Mouse (Mus musculus) cerebellum, adult 11 months (tissue): ENCODE data around the gene Hat1.
A peak's percentile ranks its signal among the peaks of the same experiment; 100 is the strongest.

Experiments
- DNase-seq: peaks from one replicate; pipeline ENCODE4 v3.0.0; 2022

Gene Hat1

DNA sequence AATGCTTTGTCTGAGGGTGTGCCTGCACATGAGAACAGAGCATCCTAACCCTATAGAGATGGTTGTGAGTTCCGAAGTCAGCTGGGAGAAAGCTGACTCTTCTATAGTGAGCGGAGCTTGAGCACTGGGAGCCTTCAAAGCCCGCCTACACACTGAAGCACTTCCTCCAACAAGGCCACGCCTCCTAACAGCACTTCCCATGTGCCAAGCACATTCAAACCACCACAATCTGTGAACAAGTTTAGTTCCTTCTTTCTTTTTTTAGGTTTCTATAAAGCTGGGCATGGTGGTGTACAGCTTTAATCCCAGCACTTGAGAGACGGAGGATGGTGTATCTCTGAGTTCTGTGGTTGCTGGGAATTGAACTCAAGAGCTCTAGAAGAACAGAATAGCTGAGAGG lies 11.3 kb upstream of the Hat1 start:
- no peak for DNase-seq

DNA sequence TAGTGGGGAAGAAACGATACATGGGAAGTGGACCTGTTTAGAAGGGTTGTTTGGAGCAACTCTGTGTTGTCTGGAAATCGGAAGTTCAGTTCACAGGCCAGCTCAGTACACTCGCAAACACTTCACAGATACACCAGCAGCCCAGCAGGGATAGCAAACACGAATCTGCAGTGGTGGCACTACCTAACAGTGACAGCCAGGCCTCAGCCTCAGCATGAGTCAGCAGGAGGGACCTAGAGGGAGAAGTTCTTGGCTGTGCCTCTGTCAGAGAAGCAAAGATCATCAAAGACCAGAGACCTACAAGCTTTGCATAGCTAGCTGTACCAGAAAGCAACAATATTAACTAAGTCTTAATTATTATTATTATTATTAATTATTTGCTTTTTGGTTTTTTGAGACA lies 6.8 kb upstream of the Hat1 start:
- DNase-seq, result no peak

DNA sequence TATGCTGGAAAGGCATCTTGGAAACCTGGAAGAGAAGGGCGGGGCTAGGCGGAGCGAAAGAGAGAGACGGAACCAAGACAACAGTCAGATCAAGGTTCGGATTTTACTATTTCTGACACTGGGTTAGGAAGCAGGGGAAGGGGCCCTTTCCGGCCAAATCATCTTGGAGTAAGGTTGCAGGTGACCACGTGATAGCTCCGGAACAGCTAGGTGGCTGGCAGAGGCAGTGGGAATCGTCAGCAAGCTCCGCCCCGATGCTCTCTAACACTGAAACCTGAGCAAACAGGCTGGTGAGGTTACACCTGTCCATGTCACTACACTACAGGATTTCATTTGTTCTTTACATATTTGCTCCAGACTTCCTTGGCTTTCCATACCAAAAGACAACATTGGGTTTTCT lies 4.9 kb upstream of the Hat1 start:
- no peak for DNase-seq

DNA sequence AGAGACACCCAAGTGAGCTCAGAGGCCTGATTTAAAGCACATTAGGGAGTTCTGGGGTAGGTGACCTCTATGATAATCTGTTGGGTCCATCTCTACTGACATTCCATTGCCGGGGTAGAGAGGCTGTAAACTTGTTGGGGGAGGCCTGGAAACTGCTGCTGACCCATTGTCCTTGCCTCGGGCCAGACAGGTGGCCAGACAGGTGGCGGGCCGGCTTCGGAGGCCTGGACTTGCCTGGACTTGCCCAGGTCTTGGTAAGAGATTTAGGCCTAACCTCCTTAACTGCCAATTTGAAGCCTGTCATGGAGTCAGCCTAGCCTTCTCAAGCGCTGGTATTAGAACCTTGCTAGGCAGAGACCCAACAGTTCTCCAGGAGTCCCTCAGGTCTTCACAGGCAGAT lies 992 bp upstream of the Hat1 start:
- no peak for DNase-seq

DNA sequence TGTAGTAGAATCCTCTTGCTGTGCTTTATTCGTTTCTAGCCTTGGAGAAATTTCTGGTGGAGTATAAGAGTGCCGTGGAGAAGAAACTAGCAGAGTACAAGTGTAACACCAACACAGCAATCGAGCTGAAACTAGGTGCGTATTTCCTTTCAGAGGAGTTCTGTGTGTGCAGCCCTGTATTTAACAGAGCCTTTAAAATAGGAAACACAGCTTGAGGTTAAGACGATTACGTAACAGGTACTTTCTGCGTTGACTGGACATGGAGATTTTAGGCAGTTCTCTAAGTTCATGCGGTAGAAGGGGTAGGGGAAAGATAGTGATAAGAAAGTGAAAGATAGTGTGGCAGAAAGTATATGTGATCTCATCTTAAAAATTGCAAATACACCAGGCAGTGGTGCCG lies 1.1 kb downstream of the Hat1 start:
- no peak for DNase-seq

DNA sequence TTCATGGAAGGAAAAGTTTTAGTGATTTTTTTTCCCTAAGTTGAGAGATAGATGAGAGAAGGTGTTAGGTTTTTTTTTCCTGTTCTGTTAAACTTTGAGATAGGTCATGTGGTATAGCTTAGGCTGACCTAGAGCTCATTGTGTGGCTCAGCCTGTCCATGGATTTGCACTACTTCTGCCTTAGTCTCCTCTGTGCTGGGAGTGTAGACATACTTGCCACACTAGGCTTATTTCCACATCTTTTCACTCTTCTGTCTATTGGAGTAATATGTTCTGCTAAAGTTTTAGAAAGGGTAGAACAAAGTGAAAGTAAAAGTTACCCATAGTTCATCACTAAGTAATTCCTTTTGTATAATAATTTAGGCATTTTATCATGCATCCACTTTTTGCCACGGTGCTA lies 16.9 kb downstream of the Hat1 start:
- DNase-seq, result no peak

DNA sequence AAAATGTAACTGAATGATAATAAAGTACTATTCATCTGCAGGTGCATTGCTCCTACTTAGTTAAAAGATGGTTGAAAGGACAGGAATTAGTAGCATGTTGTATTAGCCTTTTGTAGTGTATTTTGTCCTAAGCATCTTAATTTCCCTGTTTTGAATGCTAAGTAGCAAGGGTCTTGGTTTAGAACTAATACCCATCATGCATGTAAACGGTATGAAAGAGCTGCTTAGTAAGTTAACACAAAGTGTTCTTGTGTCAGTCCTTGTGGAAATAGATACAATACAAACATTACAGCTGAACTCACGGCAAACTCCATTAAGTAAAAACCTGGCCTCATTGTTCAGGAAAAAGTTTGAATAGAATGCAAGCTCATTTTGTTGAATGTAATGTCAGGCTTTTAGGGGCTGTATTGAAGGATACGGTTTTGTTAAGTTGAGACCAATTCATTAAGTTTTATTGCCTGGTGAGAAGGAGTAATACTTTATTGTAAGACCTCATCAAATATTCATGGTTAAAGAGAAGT lies 30.1 kb downstream of the Hat1 start:
- no peak for DNase-seq

DNA sequence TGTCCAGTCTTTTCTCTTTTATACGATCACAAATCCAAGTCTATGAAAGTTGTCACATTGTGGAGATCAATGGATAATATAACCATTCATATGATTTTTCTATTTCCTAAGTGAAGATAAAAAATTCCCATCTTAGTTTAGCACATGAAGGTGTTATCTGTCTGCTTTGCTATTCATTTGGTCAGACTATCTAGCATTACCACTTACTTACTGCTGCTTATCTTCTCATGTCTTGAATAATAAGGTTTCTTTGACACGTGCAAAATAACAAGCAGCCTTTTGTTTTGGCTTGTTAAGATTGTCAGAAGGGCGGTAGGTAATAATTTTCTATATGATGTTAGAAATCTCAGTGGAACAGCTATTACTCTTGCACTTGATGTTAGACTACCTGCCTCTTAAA lies 30.6 kb downstream of the Hat1 start:
- no peak for DNase-seq

DNA sequence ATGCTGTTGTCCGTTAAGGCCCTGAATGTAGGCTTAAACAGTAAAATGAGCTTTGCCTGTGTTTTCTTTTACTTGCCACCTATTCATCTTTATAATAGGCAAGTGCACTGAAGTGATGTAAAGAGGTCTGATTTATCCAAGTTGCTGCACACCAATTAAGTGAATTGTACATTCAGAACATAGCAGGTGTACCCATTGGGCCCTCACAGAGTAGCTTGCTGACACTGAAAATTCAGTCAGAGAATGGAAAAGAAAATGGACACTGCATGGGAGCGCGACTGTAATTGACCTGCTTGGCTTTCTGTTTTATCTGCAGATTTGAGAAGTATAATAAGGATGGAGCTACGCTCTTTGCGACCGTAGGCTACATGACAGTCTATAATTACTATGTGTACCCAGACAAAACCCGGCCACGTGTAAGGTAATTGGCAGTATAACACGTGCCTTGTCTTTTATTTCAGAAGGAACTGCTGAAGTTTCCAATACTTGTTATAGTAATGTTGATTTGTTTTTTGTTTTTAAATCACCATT lies 32.2 kb downstream of the Hat1 start:
- DNase-seq, result no peak

DNA sequence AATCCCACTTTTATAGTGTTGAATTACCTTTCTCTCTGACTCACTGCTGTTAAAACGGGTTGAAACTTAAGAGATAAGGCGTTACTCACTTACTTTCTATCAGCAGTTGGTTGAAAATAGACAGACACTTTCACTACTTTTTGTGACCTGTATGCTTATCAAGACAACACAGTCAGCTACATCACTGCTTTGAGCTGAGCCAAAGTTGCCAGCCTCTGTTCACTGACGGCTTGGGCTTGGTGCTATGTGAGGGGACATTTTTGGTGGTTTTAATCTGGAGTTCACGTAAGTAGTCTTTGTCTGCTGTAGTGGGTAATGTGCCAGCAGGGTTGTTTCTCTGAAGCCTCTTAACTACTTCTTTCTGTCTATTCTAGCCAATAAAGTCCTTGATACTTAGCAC lies 35.8 kb downstream of the Hat1 start:
- DNase-seq, result no peak

DNA sequence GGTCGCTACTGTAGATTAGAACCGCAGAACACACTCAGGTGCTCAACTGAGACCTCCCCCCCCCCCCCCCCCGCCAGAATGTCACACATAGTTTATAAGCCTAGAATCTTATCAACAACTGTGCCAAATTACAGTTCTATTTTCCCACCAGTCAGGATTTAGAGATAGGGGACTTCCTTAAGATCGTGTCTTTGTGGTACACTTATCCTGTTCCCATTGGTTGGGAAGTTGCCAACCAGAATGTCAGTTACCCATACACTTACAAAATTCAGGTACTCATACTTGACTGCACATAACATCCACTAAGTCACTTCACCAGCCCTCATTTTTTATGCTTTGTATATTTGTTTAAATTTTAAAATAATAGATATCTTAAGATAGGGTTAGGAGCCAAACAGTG lies 46.7 kb downstream of the Hat1 start:
- DNase-seq, result no peak

DNA sequence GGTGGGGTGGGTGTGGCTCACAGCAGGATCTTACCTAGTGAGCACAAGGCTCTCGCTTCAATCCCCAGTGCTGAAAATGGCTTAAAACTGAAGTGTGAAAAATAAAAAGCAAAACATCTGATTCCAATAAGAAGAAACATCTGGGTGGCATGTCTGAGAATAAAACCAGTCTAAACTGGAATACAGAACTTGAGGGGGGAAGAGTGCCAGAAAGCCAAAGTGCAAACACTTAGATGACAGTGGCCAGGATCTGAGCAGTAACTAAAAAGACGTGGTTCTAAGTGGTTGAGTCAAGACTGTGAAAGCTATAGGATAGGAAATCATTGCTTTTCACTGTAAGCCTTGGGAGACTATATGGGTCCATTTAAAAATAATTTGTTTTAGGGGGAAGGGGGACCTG lies 54.6 kb downstream of the Hat1 start:
- DNase-seq, result no peak

DNA sequence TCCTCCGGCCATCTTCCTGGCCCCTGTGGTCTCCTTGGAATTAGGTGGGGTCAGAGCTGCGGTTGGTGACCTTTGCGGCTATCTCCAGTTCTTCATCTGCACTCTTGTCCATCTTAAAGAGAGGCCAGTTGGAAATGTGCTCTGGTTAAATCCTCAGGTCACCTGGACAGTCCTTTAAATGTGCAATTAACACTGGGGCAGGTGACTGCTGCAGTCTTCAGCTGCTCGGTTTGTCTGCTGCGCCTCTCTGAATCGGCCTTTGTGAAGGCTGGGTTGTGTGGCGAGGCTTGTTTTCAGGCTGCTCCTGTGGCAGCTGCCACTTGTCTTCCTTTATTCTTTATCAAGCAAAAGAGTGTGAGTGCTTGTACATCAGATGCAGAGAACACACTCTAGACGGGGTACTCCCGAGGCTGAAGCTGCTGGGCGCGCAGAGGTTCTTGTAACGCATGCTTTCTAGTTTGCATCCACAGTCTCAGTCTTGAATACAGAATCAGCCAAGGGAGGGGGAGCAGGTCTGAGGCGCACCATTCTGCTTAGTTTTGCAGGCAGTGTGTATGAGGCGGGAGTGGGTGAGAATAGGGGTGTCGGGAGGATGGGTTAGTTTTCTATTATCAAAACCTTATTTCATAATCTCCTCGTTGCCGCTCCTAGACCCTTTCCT lies 56.9 kb downstream of the Hat1 start:
- DNase-seq, result no peak

DNA sequence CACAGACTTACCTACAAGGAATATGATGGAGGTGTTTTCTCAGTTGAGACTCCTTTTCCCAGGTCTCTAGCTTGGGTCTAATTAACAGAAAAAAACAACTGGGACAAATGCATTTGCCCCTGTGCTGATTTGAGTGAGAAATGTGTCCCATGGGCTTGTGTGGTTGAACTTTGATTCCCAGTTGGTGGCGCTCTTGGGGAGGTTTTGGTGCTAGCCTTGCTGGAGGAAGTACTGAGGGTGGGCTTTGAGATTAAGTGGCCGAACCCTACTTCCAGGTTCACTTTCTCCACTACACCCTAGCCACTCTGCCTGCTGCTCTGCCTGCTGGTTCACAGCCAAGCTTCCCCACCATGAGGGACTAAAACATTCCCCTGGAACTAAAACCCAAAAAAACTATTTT lies 60.8 kb downstream of the Hat1 start:
- DNase-seq, result no peak

DNA sequence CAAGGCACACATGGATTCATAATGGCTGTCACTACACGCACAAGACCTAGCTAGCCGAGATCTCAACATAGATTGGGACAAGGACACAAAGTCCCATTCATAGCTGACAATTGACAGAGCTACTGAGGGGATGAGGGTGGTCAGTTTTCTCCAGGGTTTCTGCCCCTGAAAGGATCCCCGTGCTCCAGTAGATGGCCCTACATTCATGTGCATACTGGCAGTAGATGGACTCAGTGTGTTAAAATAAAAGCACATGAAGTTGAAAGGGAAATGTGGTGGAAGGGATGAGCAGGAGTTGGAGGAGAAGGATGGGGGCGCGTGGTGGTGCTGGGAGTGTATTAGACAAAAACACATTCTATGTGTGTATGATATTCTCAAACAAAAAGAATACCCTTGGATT lies 63.0 kb downstream of the Hat1 start:
- no peak for DNase-seq

DNA sequence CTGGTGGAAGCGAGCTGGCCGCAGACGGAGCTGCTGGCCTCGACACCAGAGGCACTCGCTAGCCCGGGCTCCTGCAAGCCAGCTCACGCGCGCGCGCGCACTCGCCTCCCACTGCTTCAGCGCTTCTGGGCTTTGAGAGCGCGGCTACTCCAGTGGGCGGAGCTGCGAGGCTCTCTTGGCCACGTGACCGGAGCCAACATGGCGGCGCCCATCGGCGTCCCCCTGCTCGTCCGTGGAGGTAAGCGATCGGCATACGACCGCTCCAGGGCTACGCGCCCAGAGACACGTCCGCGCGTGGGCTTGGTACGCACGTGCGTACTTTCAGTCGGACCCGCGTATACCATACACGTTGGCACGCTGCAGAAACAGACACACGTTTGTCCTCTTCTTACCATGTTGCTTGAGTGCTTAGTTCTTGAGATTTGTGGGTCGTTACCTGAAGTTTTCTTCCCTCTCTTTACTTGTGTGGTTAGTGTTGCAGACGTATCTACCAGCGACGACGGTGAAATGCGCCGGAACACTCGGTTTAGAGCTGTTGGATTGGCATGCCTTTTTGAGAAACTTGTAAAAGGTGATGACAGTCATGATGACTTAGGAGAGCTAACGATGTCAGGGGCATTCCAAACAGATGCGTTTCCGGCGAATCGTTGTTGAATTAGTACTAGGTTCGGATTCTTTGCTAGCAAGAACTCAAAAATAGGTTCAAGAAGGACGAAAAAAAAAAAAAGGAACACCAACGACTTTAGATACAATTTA lies 64.6 kb downstream of the Hat1 start, which contains the start of gene Metap1d:
TSS of gene Metap1d (plus strand) at position 116 of the 756 bp plus-strand sequence.
- DNase-seq, result peak; percentile 95

DNA sequence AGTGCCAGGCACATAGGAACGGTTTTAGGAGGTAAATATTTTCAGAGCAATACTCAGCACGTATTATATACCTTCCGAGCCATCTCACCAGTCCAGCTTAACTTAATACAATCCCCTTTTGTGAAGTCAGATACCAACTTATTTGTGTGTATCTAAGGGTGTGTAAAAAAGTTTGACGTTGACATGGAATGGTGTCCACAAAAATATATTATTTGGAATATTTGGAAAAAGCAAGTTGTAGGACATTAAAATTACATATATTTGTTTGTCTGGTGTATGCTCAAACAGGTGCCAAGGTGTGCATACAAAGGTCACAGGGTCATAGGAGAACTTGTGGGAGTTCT lies 65.1 kb downstream of the Hat1 start:
- DNase-seq, result no peak

DNA sequence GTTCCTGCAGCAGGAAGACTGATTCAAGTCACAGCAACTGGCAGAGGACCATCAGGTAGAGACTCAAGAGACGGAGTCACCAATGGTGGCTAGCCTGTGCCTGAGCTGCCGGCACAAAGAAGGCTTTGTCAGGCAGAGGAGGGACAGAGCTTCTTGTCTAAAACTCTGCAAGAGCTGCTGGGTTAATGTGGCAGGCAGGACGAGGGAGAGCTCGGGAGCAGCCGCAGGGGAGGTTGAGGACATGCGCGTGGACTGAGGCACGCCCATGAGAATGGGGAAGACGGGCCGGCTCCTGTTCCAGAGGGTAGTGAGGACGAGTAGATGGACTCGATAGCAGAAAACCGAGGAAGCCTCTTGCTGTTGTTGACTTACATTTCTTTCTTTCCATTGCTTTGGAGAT lies 69.9 kb downstream of the Hat1 start:
- no peak for DNase-seq

DNA sequence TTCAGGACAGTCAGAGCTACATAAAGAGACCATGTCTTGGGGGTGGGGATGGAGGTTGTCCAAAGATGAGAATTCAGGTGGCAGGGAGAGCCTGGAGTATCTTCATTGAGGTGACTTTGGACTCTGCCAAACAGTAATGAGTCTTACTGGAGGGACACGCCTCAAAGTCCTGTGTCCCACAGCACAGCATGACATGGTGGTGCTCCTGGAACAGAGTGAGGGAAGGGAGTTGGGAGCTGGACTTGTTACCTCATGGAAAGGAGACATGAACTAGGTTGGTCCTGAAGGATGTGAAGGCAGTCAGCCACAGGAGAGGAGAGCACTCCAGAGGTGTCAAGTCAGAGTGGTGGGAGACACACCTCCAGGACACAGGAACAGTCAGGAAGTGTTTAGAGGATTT lies 70.9 kb downstream of the Hat1 start:
- DNase-seq, result no peak

DNA sequence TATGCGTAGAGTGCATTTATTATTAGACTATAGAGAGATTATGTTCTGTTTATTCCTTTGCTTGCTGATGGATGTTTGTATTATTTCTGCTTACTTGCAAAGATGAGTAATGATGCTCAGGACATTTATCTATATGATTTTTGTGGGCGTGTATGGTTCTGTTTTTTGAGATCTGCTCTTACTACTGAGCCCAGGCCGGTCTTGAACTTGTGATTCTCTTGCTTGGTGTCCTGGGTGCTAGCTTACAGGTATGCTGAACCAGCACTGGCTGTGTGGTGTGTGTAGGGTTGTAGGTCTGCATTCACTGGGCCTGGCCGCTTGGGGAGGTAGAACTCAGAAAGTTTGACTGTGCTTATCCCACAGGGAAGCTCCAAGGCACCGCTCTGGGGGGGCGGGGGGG lies 72.4 kb downstream of the Hat1 start:
- DNase-seq, result no peak

DNA sequence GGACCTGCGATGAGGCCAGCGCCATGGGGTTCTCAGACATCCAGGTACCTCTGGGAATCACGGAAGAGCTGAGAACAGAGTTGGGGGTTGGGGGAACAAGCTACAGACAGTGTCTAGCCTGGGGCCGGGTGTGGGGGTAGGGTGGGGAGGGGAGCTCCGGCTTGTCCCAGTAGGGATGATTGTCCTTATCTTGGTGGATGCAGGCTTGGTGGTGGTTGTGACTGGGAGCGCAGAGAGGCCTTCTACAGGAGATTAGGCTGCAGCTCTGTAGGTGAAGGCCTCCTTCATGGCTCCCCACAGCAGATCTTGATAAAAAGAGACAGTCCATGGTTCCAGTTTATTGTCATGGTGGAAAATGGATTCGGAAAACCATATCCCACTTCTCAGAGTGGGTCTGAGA lies 72.8 kb downstream of the Hat1 start:
- DNase-seq, result no peak

DNA sequence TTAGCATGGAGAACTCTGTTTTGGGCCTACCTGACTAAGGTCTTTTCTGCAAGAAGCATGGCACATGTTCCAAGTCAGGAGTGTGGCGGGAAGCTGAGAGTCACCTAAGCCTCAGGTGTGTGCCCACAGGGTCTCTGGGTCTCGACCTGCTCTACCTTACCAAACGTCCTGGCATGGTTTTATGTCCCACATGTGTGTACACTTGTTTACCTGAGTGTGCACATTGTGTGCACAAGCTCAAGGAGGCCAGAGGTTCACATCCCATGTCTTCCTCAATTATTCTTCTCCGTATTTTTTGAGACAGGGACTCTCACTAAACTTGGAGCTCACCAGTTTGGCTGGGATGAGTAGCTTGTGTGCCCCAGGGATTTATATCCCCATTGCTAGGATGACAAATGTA lies 73.3 kb downstream of the Hat1 start:
- DNase-seq, result no peak

DNA sequence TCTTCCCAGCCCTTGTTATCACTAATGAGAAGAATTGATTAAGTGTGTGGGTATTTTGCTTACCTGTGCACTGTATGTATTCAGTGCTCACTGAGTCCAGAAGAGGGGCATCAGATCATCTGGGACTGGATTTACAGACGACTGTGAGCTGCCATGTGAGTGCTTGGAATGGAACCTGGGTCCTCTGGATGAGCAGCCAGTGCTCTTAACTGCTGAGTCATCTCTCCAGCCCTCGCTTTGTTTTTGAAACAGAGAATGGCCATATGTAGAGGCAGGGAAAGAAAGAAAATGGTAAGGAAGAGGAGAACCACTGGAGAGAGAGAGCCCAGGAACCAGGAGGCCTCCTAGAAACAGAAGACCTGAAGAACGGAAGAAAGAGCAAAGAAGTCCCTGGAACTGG lies 73.8 kb downstream of the Hat1 start:
- DNase-seq, result no peak

DNA sequence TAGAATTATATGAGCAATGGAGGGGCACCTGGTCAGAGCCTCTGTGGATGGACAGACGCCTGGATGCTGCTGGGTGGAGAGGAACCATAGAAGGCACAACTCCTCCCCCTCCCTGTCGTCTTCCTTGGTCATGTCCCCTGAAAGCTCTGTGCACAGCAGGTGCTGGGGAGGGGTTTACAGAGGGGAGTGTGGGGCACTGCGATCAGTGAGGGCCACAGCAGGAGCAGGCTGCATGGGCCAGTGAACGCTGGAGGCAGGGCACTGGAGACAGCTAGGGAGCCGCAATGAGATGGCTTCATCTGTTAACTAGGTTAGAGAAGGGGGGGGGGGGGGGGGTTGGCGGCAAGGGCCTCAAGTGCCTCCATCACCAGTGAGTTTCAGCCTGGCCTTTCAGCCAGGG lies 77.3 kb downstream of the Hat1 start:
- no peak for DNase-seq
